Mouse (Mus musculus) neutrophil, adult 65 days (primary cell): Measurements from ENCODE around the gene Cytl1. TPM values are rescaled to one million over a fixed set of nuclear protein-coding genes. Genes with fewer than 3 reads are reported as not detected.

Experiments
- total RNA-seq: library from RNA; stranded (reverse); gene quantifications from 2 replicates; pipeline ENCODE4 v1.2.4, GENCODE M21; 2023

Gene Cytl1
- not detected in 2 replicates for total RNA-seq

GRCm38 (mm10) chr5:37735224-37735623 is at the start of gene Cytl1:
TSS of gene Cytl1 (plus strand) at chr5:37735519.

GRCm38 (mm10) chr5:37716505-37717372 is 18.6 kb upstream of the Cytl1 start, which contains the start of gene Stk32b:
TSS of gene Stk32b (minus strand) at chr5:37717171.

Other genes with a start within 250 kb of the Cytl1 start
- not detected in 2 replicates for gene Stk32b, start 18.3 kb upstream of the Cytl1 start, total RNA-seq
- gene Msx1, start 89.1 kb downstream of the Cytl1 start, total RNA-seq = not detected in 2 replicates